Mouse (Mus musculus) olfactory bulb, adult 2 months (tissue): ENCODE measurements around the gene Tspan3.

Source experiments
- CTCF ChIP-seq: fragments of 200-500 bp; IDR thresholded peaks from 2 replicates; pipeline ENCODE4 v1.5.1; 2012; ENCODE audit warnings: low read depth, mild to moderate bottlenecking, low read length, moderate library complexity; ENCODE audit not compliant: insufficient read depth
- POLR2A ChIP-seq: fragments of 200-500 bp; IDR thresholded peaks from 2 replicates; pipeline ENCODE4 v1.6.1; 2012; ENCODE audit warnings: mild to moderate bottlenecking, low read depth, low read length, moderate library complexity; ENCODE audit not compliant: insufficient read depth

- TF ChIP-seq CTCF (no peak), POLR2A (peak; percentile 81)
Measured at GRCm38 (mm10) chr9:56160341-56161141, 4.7 kb downstream of the Tspan3 start.
